Mouse (Mus musculus): ENCODE data around the gene Sec16b. TPM values are rescaled to one million over a fixed set of nuclear protein-coding genes. Genes with fewer than 3 reads are reported as not detected.

The Sec16b gene
- under 1 TPM; 0.31 to 0.54 (median 0.41) TPM for total RNA-seq (2022)

DNA sequence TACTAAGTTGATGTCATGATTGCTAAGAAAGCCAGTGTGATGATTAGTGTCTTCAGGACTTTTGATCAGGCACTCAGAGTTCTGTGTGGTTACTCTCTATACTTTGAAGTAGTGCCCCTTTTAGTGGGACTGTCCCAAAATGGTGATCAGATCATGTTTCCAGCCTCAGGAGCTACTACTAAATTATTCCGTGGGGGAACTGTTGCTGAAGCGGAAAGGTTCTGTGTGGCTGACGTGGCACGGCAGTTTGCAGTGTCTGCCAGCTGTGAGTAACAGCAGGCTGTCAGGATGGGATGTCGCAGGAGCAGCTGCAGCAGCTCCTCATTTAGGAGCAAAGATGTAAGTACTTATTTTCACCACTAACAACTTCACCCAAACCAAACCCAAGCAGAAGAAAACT lies at the start of gene Sec16b:
TSS of gene Sec16b (plus strand) at position 207 of the 400 bp plus-strand sequence.
- DNase-seq (ENCODE audit: low spot score in 2 of 2), result no peak

DNA sequence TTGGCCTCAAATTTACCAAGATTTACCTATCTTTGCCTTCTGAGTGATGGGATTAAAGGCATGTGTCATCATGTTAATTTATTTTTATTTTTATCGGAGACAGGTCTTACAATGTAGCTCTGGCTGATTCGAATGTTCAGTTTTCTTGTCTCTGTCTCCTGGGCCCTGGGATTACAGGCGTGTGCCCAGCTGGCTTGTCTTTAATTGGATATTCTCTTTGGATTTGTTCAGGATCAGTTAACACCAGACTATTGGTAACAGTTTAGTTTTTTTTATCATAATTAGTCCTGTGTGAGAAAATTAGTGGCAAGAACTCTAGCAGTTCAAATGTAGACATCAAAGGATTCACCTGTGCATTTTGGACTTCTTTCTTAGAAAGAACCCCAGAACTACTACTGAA lies 48.7 kb upstream of the Sec16b start:
- DNase-seq (ENCODE audit: low spot score in 2 of 2), result no peak

DNA sequence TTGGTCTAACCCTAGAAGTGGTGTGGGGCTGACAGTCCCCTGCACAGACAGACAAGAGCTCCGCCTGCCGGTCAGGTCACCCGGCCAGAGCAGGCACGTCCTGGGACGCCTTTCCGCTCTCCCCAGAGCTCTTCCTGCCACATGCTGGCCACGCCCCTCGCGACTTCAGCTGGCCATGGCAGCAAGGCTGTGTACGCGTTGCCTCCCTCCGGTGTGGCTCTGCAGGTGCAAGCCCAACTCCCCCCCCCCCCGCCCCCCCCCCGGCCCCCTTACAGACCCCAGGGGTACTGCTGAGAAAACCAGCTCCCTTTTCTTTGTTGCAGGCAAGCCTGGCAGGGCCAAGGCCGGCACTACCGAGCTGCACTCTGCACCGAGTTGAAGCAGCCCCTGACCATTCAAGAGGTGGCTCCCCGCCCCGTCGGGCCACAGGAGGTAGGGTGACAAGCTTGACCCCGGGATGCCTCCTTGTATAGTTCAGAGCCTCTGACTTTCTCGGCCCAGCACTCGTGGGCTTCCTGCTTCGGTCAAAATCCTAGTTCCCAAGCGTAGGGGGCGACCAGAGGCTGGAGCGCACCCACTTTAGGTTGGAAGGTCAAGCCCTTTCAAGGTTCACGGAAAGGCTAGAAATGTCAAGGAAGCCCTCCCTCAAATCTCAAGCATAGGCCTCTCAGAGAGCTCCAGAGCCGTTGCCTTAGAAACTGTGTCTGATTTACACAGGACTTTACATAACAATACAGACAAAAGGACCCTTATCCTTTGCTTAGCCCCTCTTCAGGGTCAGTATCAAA lies 47.9 kb upstream of the Sec16b start, which contains the start of gene Cryzl2:
TSS of gene Cryzl2 (plus strand) at position 157 of the 788 bp plus-strand sequence.
- DNase-seq (ENCODE audit: low spot score in 2 of 2), result peak in 1 of 2 experiments; percentile 17

DNA sequence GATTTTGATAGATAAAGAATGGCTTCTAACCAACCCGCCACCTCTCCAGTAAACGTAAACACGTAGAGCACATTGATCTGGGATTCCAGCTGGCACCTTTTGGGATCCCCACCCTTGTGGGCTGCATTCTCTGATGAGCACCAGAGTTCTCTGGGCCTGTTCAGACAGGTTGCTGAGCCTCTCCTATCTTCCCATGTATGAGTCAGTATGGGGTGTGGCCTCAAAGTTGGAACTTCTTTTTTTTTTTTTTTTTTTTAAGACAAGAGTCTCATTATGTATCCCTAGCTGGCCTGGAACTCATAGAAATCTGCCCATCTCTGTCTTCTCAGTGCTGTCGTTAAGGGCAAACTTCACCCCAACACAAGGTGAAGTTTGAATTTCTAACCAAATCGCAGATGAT lies 46.6 kb upstream of the Sec16b start:
- no peak for DNase-seq (ENCODE audit: low spot score in 2 of 2)

DNA sequence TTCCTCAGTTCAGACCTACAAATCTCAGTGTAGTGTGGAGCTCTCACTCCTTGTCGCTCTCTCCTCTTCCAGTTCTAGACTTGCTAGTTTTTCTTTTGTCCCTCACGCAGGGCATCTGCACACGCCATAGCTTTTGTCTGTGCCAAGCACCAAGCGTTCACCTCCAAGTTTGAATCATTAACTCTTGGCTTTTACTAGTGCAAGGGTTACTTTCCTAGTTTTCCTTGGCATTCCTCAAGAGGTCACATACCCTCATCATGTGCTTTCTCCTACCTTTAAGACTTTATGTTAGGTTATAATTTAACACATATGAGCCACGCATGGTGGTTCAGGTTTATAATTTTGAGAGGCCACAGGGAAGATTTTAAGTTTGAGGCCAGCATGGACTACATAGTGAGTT lies 45.3 kb upstream of the Sec16b start:
- no peak for DNase-seq (ENCODE audit: low spot score in 2 of 2)

DNA sequence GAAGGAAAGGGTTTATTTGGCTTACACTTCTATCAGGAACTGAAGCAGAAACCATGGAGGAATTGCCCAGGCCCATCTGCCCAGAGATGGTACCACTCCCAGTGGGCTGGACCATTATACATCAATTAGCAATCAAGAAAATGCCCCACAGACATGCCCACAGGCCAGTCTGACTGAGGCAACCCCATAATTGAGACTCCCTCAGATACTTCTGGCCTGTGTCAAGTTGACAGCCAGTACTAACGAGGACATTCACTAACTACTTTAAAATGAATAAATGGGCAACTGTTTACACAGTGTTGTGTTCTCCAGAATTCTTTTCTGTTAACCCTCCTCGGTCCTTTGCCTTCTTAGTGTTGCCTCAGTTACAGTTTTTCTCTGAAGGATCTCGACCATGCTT lies 44.2 kb upstream of the Sec16b start:
- no peak for DNase-seq (ENCODE audit: low spot score in 2 of 2)

DNA sequence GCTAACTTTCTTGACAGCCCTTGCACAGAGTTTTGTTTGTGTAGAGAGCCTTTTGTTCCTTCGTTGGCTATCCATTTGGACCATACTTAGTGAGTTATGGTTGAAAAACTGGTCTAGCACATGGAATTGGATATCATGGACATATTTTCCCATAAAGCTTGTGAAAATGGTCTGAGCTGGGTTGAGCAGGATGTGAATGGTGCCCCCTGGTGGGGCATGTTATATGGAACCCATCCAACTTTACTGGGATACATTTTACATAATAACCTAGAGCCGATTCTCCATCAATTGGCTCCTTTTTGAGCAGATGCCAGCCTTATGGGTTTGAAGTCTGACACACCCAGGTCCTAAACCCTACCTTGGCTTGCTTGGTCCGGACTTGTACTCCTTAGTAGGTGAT lies 41.3 kb upstream of the Sec16b start:
- DNase-seq (ENCODE audit: low spot score in 2 of 2), result peak; percentile 39 to 73

DNA sequence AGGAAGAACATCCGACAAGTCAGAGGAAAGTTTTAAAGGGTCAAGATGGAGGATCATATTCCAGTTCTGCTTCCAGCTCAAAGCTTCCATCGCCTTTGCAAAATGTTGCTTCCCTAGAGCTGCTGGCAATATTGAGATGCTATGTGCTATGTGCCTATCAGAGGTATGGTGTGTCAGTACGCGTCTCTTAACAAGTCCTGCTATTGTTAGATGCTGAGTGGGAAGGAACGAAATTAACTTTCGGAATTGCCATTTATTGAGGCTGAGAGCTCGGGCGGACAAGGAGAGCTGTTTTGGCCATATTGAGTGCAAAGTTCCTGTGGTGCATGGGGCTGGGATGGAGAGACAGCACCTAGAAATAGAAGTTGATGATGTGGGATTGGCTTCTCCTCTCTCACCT lies 38.7 kb upstream of the Sec16b start:
- no peak for DNase-seq (ENCODE audit: low spot score in 2 of 2)

DNA sequence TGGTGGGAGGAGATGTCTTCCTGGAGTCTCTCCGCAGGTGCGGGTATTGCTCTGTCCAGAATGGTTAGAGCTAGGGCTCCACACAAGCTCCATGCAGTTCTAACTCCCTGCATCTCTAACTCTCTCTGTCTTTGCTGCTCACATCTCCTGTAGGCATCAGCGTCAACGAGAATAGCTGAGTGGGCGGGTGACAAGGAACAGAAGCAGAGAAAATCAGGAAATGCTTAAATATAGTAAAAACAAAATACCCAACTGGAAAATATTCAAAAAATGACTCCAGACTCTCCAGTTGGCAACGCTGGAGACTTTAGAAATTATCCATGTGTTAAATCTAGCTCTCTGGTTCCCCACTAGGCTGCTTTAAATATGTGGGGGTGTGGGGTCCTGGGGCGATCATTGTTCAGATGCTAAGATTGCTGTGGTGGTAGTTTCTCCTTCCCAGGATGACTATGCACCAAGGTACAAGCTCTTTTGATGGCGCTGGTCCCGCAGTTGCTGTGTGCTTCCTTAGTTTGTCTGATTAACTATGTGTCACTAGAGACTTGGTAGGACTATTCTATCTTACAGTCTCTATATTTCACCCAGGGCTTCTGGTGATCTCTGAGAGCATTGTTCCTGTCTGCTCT lies 35.7 kb upstream of the Sec16b start:
- peak; percentile 62 to 83 for DNase-seq (ENCODE audit: low spot score in 2 of 2)

DNA sequence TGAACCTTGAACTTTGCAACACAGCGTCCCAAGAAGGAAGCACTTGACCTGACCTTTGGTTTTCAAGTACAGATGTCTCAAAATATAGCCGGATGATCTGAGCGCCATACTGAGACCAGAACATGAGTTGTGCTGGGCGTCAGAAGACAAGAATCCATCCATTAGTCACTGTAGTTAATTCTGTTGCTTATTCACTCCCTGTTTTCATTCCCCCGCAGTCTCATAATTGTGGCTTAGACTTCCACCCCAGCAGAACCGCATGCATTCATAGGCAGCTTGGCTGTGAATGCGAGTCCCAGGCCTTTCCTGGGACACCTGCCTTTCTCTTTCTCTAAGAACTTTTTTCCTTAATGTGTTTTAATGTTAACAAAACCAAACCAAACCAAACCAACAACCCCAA lies 33.8 kb upstream of the Sec16b start:
- DNase-seq (ENCODE audit: low spot score in 2 of 2), result no peak

DNA sequence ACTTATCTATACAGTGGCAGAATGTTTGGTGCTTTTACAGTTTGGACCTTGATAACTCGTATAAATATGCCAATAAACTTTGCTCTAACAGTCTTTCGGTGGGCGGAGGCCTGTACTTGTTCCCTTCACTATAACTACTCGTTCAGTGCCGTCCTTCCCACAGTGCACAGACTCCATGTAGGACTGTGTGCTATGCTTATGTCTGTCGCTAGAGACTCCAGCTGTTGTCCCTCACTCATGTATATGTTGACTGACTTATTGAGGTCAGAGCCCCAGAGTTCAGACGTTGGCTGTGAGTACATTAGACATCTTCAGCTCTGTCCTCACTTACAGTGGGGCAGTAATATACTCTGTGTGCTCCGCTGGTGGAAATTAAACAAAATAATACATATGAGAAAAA lies 31.7 kb upstream of the Sec16b start:
- no peak for DNase-seq (ENCODE audit: low spot score in 2 of 2)

DNA sequence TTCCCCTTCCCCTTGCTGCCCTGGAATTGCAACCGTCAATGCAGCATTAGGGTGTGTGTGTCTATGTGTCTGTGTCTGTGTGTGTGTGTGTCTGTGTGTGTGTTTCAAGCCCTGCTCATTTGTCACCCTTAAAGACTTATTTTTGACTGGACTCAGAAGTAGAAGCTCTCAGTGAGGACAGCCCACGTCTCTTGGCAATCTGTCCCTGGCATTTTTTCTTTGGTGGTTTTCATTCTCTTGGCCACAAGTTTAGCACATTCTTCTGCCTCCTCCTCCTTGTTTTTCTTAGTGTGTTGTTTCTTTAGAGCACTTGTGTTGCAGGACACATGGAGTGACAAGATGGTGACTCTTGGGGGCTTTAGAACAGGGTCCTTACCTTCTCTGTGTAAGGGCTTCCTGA lies 30.3 kb upstream of the Sec16b start:
- no peak for DNase-seq (ENCODE audit: low spot score in 2 of 2)

DNA sequence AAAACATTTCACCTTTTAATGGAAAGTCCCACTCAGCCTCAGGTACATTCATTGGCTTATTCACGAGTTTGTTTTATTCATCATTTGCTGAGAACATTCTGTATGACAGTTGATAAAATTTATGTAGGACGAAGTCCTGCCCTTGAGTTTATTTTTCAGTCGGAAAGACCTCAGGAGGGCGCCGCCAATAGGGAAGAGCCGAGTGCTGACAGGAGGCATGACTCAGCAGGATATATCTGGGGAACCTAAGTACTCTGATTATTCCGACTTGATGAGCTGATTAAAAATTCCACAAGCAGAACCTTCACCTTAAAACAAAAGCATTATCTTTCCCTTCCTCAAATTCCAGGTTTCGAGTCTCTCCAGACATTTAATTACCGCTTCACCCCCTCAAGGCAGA lies 26.4 kb upstream of the Sec16b start:
- DNase-seq (ENCODE audit: low spot score in 2 of 2), result no peak

DNA sequence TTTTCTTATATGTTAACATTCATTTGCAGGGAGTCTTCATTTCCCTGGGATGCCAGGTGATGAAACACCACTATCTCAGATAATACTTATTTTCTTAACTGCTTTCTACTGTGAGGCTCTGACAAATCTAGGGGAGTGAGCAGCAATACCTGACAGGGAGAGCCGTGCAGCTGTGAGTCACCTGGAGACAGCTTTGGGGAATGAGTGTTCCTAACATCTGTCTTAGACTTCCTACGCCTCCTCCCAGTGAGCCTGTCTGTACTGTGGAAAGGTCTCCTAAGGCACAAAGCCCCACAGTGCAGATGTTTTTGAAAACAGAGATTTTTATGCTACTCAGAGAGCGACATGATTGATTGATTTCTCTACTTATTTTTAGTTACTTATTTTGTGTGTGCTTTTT lies 25.6 kb upstream of the Sec16b start:
- no peak for DNase-seq (ENCODE audit: low spot score in 2 of 2)

DNA sequence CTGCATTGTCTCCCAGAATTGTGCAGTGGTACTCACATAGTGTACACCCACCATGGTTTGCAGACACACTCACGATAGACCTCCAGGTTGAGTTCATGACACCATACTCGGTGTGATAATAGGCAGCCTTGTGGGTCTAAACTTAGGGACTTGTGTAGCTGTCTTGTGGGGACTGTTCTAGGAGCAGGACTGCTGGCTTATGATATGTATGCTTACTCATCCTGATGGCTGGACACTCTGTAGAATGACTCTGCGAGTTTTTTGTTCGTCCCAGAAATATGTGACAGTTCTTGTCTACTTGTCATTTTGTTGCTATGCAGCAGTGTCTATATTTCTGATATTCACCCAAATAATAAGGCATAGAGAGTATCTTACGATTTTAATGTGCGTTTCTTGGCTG lies 24.9 kb upstream of the Sec16b start:
- DNase-seq (ENCODE audit: low spot score in 2 of 2), result no peak

DNA sequence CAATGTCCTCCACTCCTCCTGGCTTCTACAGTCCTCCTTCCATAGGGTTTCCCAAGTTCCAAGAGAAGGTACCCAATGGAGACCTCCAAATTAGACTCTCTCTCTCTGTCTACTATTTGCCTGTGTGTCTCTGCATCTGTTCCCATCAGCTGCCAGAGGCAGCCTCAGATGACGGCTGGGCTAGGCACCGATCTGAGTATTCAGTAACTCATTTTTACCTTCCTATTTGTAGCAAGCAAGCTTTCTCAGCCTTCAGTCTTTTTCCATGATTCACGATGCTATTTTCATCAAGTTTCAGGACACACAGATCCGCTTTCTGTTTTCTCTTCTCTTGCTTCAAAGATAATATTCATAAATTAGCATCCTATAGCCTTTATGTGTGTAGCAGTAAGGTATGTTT lies 22.4 kb upstream of the Sec16b start:
- DNase-seq (ENCODE audit: low spot score in 2 of 2), result no peak

DNA sequence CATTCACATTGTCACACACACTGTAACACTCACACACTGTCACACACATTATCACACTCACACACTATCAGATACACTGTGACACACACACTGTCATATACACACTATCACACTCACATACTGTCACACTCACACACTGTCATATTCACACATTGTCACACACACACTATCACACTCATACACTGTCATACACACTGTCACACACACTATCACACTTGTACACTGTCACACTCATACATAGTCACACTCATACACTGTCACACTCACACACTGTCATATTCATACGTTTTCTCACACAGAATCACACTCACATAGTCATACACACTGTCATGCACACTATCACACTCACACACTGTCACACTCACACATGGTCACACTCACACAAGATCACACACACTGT lies 5.9 kb upstream of the Sec16b start:
- DNase-seq (ENCODE audit: low spot score in 2 of 2), result no peak

DNA sequence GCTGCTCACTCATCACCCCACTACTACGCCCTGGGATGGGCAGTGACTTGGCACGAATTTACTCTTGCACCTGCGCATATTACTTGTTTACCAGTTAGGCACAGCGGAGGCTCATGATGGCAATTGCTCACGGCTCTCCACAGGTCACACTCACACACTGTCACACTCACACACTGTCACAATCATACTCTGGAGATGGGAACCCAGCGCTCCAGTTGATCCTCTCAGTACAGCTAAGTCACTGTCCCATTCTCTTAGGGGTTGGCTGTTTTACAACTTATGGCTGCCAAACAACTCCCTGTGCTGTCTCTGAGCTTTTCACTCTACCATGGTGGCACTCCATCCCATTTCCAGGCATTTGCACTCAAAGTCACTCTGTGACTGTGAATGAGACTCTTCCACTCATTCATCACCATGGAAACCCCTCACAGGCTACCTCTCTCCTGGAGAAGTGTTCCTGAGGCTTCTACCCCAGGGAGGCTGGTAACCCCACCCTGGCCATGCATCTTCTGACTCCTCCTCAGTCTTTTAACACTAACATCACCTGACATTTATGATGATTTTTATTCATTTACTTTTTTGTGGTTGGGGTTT lies 5.1 kb upstream of the Sec16b start:
- no peak for DNase-seq (ENCODE audit: low spot score in 2 of 2)

DNA sequence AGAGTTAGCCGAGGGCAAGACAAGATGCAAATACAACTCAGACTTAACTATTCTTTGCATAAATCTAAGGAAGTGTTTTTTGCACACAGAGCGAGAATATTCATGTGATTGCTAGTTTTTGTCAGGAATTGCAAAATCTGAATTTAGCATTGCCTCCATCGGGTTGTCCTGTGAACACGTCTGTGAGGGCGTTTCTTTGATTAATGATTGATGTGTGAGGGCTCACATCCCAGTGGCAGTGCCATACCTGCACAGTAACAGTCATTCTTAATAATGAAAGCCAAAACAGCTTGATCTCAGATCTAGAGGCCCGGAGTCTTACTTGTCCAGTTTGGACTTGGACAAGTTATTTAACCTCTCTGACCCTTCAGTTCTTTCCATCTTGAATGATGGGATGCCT lies 3.5 kb upstream of the Sec16b start:
- DNase-seq (ENCODE audit: low spot score in 2 of 2), result no peak

DNA sequence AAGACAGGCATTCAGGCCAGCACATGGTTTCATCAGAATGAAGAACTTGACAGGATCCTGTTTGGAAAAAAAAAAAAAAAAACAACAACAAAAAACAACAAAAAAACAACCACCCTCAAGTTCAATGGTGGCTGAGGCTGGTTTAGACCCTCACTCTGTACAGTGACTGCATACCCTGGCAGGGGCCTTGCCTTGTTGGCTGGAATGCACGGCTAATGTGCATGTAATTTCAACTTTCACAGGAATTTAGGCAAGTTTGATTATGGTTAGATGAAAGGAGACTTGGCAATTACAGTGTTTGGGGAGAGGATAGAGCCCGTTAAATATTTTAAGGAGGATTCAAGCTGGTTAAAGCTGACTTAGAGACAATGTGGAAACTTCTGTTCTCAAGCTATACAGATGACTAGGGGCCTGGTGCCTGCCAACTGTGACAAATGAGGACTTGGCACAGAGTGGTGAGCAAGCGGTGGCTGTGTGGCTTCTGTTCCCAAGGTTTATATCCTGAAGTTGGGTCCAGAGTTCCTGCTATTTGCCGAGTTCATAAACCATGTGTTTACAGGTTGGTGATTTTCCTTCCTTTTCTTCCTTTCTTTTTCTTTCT lies 567 bp downstream of the Sec16b start:
- peak; percentile 50 to 58 for DNase-seq (ENCODE audit: low spot score in 2 of 2)

DNA sequence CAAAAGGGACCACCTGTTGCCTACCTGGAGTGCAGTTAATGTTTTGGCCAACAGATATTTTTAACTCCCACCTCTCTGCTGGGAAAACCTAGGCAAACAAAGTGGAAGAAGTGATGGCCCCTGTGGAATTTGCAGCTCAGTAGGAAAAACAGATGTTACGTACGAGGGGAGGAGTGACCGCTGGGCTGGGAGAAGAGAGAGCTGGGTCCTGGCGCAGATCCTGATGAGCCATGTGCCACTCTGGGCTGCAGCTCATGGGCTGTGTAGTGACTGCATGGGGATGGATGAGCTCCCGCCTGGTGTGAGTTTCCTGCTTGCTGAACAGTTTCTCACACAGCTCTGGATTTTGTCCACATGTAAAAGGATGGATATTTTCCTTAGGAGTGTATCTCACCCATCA lies 1.3 kb downstream of the Sec16b start:
- no peak for DNase-seq (ENCODE audit: low spot score in 2 of 2)

DNA sequence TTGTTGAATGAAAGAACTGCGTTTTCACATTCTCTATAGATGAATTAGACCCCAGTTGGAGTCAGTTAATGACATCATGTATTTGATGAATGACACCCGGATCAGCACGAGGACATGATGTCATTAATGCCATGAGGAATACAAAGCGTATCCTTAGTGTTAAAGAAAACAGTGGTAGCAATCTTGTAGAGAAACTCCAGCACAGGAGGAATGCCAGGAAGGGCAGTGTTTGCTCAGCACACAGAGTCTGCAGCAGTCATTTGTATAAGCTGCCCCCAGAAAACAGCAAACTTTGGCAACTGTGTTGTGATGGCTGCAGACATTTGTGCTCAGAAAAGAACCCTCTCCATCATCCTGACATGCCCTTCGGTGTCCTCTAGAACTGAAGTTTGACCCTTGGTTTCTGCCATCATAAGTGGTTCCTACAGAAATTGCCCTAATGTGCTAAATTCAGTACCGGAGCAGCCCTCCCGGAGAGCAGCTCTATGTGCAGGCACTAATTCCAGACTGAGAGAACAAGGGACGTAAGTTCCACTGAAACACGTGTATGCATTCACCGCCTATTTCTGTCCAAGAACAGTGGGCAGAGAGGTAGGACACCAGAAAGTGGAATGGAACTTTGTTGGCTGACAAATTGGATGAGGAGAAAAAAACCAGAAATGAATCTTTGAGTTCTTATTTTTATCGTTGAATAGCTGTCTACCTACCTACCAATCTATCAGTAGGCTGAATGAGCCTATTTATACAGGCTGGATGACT lies 6.3 kb downstream of the Sec16b start:
- DNase-seq (ENCODE audit: low spot score in 2 of 2), result no peak
